Mouse (Mus musculus) adrenal gland, adult 18-20 months (tissue): ENCODE measurements around the gene Cgas. TPM values are rescaled to one million over a fixed set of nuclear protein-coding genes. Genes with fewer than 3 reads are reported as not detected.
"Not testable (repeated sequence)": the region's sequence is repeated elsewhere in the genome, so short reads cannot be mapped to it uniquely, and the experiment has no call there.

Source experiments
- DNase-seq, 2 experiments: peaks; one replicate each; pipeline ENCODE4 v3.0.0; 2021 to 2022; ENCODE audit warnings: low spot score in 2 of 2
- long read RNA-seq, 2 experiments: library from polyadenylated mRNA; stranded (forward); transcript quantifications; one replicate each; pipeline ENCODE4 v2.0.0; 2021
- total RNA-seq, 2 experiments: library from RNA; stranded (reverse); gene quantifications; 1 replicate in 1 of 2; 2 replicates in 1 of 2; pipeline ENCODE4 v1.2.3; 2021

Gene Cgas
- under 1 TPM; 0.66 to 0.90 TPM for total RNA-seq
- long read RNA-seq, experiment 1, result 0 reads
- long read RNA-seq, experiment 2, result 0 reads

DNA sequence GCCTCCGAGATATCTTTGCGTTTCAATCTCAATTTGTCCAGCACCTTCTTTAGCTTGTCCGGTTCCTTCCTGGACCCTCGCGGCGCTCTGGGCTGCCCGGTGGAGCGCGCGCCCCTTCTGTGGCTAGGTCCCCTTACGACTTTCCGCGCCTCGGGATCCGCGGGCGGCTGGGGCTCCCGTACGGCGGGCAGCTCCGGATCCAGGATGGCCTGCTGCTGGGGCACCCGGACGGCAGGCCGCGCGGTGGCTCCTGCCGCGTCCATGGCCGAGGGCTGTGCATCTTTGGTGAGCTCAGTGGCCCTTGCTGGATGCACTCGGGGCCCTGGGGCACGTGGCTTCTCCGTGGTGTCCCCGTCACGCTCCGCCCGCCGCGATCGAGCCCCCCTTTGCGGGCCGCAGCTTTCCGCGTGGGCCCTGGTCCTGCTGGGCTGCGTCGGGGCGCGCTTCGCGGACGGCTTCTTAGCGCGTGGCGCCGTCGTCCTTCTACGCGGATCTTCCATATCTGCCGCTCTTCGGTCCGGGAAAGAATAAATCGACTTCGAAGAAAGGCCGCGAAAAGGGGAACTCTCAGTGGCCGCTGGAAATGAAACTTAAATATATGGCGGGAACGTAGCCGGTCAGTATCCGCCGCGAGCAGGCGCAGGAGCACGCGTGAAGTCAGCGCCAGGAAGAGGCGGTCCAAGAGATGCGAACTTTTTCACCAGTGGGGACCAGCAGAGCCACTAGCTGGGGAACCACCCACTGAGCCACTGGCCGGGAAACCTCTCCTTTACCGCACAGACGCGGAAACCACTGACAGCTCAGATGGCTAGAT lies at the start of gene Cgas:
Gene Cgas (minus strand): TSS at position 659 of the 814 bp plus-strand sequence.
- peak; percentile 42 to 55 for DNase-seq

DNA sequence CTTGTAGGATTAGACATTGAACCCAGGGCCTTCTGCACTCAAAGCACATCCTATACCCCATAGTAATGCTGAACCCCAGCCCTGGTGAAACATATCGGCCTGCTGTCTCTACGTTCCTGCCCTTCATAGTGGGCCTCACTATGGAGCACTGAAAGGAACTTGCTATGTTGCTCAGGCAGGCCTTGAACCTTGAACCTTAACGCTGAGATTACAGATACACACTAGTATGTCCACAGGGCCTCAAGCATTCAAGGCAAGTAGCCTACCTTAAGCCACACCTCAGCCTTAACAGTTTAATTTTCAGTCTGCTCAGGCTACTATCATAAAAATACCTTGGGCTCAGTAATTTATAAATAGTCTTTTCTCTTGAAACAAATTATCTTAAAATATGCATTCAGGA lies 49.2 kb upstream of the Cgas start:
- no peak for DNase-seq

DNA sequence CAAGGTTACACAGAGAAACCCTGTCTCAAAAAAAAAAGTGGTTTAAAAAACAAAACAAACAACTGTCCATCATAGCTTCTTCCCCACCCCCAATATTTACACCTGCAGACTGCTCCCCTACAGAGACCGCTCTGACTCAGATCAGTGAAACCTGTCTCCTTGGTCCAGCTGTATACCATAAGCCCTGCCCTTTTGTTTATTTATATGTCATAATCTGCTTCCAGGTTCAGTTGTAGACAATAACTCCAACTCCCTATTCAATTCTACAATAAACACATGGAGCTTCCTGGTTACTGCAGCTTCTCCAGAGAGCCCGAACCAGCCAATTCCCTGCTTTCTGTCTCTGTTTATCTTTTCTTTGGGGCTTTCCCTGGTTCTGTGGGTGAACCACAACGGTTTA lies 48.1 kb upstream of the Cgas start:
- DNase-seq, result no peak

DNA sequence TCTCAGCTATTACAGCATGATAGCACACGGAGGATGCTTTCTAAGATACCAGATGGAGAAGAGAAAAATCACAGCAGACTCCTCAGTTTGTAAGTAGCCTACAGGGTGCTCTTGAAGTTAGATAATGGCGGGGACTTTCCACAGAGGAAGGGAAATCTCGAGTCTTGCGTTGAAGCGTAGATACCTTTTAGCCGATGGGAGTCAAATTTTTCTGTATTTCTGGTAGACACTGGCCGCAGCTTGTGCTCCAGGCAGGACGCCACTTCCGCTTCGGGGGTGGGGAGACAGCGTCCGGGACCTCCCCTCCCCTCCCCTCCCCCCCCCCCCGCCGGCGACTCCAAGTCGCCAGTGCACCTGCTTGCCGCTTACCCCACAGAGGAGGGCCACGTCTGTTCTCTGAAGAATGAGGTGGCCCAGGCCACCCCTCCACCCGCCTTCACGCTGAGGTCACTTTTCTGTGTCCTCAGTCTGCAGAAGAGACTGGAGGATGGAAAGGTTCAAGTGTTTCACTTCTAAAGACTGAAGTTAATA lies 45.9 kb upstream of the Cgas start, which contains the start of gene Eef1a1:
Gene Eef1a1 (minus strand): TSS at position 262 of the 531 bp plus-strand sequence.
- DNase-seq, result peak; percentile 59 to 61

DNA sequence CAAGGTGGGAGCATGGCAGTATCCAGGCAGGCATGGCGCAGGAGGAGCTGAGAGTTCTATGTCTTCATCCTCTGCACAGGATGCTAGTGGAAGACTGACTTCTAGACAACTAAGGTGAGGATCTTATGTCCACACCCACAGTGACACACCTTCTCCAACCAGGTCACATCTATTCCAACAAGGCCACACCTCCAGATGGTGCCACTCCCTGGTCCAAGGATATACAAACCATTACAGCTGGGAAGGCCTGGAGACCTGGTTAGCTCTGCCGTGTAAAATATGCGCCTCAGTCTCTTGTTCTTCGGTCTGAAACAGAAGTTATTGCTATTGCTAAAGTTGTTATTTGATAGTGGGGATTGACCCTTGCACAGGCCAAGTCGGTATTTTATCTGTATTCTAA lies 45.0 kb upstream of the Cgas start:
- DNase-seq, result not testable (repeated sequence)

DNA sequence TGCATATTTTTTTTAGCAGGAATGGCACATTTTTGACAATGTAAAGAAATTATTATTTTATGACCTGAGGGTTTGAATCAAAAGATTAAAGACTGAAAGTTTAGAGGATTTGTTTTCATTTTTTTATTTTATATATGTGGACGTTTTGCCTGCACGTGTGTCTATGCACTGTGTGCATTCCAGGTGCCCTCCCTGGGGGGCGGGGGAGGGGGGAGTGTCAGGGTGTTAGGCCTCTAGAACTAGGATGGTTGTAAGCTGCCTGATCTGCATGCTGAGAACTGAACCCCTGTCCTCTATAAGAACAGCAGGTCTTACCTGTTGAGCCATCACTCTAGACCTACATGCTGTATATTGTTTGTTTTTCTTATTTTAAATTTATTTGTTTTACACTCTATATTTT lies 41.6 kb upstream of the Cgas start:
- DNase-seq, result no peak

DNA sequence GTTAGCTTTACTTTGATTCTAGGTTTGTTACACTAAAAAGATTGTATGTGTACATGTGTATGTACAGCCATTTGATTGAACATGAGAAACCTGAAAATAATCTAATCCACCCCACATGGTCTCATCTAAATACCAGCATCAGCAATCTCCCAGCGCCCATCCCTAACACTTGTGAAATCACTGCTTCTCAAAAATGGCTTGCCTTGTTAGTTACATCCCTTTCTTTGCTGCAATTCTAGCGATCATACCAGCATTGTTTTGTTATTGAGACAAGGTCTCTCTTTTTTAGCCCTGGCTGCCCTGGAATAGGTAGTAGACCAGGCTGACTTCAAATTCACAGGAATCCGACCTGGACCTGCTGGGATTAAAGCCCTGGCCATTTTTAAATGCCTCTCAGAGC lies 39.3 kb upstream of the Cgas start:
- DNase-seq, result no peak

DNA sequence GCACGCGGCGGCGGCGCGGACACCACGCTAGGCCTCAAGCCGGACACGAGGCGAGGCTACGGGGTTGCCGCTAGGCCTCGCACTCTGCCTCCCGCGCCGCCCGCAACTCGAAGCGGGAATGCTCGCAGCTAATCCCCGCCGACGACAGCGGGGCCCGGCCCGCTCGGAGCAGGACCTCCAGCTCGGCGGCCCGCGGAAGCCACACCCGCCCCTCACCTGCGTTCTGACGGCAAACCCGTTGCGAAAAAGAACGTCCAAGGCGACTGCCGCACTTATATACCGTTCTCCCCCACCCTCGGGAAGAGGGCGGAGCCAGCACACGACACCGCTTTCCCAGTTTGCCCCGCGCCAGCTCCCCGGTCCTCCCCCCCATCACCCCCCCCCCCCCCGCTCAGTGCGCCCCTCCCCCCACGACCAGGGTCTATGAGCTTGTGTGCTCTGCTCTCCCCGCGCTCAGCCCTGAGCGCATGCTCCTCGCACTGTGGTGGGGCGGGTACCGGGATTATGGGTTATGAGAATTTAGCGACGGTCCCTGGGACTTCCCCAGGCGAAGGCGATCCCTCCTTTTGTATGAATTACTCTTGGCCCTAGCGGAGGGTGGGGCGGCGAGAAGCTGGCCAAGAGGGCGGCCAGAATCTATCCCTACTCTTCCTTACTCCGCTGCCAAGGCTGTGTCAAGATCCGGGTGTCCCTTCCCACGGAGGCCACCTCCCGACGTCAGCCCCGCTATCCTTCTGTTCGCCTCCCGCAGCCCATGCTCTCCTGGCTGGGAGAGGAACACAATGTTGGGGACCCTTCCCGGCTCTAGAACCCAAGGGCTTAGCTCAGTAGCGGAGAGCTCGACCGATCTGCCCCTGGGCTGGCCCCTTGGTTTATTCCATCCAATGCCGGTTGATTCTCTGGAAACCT lies 38.6 kb upstream of the Cgas start:
- DNase-seq, result peak; percentile 96 to 98

DNA sequence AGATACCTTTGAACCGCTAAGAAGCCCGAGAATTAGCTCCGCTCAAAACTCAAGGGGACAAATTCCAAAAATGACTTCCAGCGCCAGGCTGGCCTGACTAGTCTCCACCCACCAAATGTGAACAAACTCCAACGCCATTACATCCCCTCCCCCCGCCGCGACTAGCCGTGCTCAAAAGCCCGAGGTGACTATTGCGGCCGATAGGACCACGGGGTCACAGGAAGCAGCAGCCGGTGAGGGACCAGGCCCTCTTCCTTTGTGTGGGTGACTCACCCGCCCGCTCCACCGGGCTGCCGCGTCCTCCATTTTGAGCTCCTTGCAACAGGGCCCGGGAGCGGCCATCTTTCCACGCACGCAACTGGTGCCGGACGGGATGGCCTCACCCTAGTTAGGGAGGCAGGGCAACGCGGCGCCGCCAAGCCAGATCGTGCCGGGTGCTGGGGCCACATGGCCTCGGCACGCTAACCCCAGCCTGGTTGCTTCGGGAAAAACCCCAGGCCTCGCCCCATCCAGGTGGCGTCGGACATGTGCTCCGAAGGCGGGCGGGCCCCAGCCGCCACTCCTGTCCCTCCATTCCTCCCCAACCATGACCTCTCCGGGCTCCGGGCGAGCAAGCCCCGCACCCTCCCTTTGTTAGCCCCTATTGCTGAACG lies 37.8 kb upstream of the Cgas start:
- DNase-seq, result peak; percentile 75

DNA sequence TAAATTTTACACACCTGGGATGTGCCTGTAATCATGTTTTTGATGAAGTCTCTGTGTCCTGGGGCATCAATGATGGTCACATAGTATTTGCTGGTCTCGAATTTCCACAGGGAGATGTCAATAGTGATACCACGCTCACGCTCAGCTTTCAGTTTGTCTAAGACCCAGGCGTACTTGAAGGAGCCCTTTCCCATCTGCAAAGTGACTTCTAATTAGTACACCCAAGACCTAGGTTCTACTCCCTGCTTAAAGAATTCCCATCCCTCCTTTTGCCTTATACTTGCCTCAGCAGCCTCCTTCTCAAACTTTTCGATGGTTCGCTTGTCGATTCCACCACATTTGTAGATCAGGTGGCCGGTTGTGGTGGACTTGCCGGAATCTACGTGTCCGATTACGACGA lies 37.2 kb upstream of the Cgas start:
- not testable (repeated sequence) for DNase-seq

DNA sequence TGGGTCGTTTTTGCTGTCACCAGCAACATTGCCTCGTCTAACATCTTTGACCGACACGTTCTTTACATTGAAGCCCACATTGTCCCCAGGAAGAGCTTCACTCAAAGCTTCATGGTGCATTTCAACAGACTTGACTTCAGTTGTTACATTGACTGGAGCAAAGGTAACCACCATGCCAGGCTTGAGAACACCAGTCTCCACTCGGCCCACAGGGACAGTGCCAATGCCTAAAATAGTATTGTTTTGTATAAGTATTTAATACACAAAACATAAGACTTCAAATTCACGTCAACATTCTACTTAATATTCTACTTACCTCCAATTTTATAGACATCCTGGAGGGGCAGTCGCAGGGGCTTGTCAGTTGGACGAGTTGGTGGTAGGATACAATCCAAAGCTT lies 36.3 kb upstream of the Cgas start:
- DNase-seq, result not testable (repeated sequence)

DNA sequence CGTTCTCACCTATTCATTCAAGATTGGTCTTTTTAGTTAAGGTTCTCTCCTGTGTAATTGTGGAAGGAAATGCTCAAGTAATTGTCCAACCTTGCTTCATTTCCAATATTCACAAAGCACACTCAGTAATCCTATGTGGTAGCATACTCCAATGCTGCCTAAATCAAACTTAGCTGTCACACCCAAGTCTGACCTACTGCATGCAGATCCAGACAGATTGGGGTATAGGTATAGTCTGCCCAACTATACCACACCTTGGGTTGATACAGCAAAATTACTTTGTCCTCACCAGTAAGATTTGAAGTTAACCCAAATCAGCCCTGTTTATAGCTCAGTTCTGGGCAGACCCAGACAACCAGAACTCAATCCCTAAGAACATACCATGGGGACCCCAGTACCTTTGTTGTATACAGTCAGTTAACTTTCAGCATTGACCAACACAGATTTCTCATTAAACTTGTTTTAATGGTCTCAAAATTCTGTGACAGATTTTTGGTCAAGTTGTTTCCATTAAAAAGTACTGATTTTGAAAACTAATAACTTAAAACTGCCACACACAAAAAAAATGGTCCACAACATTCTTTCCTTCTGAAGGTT lies 35.1 kb upstream of the Cgas start:
- DNase-seq, result not testable (repeated sequence)

DNA sequence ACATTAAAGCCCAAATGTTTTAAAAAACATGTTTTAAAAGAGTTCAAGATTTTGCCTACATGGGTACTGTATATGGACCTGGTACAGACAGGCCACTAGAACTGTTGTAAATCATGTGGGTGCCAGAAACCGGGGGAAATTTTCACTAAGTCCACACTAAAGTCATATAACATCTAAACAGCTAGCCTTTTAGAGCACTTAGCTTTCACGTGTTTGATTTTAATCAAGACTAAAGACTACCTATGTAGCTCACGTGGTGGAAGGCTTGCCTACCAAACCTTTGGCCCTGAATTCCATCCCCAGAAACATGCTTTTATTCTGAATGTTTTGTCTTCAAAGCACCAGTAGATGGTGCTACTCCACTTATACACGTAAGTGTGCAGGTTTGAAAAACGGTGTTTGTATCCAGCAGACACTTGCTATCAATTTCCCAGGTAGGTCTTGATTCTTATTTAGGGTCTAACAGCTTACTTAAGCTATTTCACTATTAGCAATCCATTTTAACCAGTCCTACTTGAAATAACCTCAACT lies 34.0 kb upstream of the Cgas start:
- DNase-seq, result no peak

DNA sequence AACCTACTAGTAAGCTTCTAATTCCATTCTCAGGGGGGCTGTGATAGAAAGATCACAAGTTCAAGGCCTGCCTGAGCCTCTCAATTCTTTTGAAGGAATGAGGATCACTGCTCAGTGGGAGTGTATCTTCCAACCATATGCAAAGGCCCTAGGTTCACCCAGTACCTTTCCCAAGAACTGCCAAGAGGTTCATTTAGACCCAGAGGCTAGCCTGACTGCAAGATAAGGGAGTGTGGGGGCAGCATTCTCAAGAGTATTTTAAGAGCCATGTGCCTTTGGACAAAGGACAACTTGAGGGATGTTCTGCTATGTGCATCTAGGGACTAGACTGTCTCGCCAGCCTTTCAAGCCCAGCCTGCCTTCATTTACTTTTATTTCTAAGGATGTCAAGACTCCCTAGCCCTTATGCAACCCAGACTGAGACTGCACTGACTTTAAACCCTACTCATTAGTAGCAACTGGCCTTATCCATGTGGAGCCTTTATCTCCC lies 33.5 kb upstream of the Cgas start:
- no peak for DNase-seq

DNA sequence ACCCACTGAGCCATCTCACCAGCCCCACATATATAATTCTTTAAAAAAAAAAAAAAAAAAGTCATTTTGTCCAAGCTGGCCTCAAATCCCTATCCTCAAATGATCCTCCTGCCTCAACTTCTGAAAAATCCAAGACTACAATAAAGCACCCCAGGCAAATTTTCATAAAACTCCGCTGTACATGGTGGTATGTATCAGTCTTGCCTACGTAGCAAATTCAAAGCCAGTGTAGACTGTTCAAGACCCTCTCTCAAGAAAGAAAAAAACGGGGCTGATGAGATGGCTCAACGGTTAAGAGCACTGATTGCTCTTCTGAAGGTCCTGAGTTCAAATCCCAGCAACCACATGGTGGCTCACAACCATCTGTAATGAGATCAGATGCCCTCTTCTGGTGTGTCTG lies 32.8 kb upstream of the Cgas start:
- DNase-seq, result no peak

DNA sequence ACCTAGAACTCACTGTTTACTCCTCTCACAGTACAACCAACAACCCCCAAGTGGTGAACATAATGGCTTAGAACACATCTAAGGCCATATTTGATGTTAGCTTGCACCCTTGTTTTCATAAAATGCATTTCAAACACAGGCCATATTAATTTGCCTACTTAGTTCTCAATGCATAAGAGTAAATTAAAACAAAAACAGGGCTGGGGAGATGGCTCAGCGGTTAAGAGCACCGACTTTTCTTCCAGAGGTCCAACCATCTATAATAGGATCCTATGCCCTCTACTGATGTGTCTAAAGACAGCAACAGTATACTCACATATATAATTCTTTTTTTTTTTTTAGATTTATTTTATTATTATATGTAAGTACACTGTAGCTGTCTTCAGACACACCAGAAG lies 32.3 kb upstream of the Cgas start:
- no peak for DNase-seq

DNA sequence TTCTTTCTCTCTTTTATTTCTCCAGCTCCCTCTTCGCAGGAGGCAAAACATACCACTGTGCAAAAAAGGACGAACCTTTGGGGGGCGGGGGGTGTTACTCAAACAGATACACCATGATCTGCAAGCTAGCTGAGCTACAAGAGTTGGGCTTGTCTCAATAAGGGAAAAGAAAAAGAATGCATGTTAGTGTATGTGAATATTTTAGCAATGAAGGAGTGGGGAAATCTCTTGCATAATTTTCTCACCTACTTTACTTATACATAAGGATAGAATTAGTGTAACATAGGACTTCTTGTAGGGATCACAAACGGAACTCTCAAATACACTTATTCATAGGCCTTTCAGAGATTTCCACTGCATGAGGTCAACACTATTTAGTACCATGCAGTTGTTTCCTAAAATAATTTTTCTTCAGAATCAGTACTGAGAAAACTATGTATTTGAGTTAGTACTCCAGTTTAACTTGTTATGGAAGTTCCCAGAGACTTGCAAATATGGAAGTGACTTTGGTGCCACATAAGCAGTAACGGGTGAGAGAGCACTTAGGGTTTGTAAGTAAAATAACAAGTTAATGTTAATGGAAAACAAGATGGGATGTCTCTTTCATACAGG lies 31.8 kb upstream of the Cgas start:
- no peak for DNase-seq

DNA sequence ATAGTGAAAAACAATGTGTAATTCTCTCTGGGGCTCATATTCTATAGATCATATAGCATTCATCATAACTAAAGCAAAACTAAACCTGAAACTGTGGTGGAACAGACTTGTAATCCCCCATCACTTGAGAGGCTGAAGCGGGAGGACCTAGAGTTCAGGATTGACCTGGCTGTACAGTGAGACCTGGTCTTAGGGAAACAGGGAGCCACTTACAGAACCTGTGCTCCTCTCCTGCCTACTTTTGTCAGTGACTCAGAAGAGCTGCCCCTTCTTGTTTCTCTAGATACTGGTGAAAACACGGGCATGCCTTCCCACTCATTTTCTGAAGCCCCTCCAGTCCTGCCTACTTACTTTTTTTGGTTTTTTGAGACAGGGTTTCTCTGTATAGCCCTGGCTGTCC lies 31.2 kb upstream of the Cgas start:
- DNase-seq, result no peak

DNA sequence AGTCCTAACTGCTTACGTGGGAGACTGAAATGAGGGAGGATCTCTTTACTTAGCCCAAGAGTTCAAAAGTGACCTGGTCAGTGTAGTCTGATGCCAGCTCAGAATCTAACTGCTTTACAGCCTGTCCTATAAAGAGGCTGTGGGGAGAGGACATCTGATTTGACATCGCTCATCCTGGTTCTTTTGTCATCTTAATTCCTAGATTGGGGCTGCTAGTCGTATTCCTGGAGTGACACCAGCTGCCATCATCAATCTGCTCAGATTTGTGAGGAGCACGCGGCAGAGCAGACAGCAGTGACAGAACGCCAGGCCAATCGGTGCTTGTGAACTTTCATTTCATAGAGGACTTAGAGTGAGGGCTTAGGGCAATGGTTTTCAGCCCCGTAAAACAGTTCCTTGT lies 30.6 kb upstream of the Cgas start:
- DNase-seq, result no peak

DNA sequence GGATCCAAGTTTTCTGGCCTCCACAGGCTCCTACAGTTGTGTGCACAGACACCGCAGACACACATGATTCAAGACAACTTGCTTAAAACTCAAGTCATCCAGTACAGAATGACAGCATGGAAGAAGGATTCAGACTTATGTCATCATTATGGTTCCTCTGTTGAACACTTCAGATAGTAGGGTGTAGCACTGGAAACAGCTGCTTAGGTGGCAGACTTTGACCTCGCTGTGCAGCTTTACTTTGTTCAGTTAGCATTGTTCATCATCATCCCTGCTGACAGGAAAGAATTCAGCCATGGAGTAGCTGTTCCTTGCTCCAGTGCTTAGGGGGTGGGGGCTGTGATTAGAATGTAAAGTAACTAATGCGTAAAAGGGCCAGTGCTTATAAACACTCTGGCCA lies 22.7 kb upstream of the Cgas start:
- DNase-seq, result no peak
